Mouse (Mus musculus) G1E (cell line): ENCODE measurements around the gene Asic4.

Experiments
- CTCF ChIP-seq: IDR thresholded peaks from 2 replicates; pipeline ENCODE4 v1.5.1; 2012; ENCODE audit warnings: low read depth, low read length, inconsistent platforms, mixed read lengths
- POLR2AphosphoS5 ChIP-seq: IDR thresholded peaks from 2 replicates; pipeline ENCODE4 v1.6.1; 2012; ENCODE audit warnings: low read depth, low read length, inconsistent platforms; ENCODE audit not compliant: insufficient replicate concordance

DNA sequence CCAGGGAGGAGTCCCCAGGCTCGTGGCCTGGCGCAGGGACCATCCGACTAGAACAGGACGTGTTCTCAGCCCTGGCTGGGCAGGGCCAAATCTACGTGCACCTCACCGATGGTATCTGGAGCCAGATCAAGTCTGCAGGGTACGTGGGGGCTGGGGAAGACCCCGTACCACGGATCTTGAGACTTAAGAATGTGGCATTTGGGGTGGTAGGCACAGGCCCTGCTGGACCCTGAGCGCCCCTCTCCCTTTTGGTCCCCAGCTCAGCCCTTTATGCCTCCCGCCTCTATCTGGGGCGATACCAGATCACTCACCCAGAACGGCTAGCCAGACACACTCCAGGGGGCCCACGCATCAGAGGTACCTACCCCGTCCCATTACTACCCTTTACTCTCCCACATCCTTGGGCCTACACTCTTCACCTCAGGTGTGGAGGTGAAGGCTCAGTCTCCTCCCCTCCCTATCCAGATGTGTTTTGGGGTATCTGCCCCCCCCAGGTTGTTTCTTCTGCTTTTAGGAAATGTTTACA lies 8.7 kb upstream of the Asic4 start:
- TF ChIP-seq POLR2AphosphoS5 = no peak
- no peak for TF ChIP-seq CTCF
